In the genomic region with DNA sequence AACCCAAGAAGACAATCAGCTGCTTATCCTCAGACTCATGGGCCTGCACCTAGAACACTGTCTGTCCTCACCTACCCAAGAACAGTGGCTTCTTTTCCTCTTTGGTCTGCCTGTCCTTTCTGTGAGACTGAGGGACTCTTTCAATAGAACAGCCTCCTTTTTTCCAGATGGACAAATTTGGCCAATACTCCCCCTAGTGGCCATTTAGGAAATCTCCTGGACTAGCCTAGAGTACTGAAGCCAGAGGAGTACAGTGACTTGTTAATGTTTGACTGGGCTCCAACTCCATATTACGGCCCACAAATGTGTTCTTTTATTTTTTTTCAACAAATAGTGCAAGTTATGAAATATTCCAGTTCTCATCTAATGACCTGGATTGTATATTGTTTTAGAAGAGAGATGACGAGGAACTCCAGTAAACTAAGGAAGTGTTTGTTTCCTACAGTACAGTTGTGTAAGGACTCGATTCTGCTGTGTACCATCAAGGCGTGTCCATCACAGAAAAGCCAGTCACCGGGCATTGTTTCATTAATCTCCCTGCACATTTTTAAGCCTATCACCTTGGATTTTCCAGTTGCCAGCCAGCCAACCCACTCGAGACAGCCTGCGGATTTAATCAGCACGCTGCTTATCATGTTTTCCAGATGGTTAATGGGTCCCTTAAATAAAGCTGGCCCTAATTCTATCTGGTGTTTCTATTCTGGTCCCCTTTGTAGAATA, we compare ENCODE assay signal across 8 mouse cellular contexts.
DNase-seq lines count a peak whose midpoint lies in the region; ATAC-seq and TF ChIP-seq lines count a peak whose summit lies in the region.

No protein-coding gene starts in this region.

- no peak for ATAC-seq in heart, postnatal 0 days (ENCODE audit: insufficient read depth, low read depth)

- H3K27me3 ChIP-seq in spleen, adult 2 months (ENCODE audit: control insufficient read depth, insufficient read depth, low read length) = no peaks in the 10 kb centered on the region
- H3K27me3 ChIP-seq in heart, postnatal 0 days (ENCODE audit: control insufficient read depth, insufficient read depth, low read length) = no peaks in the 10 kb centered on the region
- no peaks in the 10 kb centered on the region for H3K27me3 ChIP-seq in midbrain, embryonic 10.5 days (ENCODE audit: low read depth, poor library complexity, severe bottlenecking)

- no peak overlapping the region for H3K4me3 ChIP-seq in spleen, adult 2 months (ENCODE audit: extremely low read depth, insufficient read depth, insufficient read length)
- H3K4me3 ChIP-seq in heart, postnatal 0 days (ENCODE audit: low read depth, low read length) = no peak overlapping the region
- H3K4me3 ChIP-seq in midbrain, embryonic 10.5 days = no peak overlapping the region

- no peaks in the 10 kb centered on the region for H3K36me3 ChIP-seq in spleen, adult 2 months (ENCODE audit: control insufficient read depth, insufficient read depth, low read length)
- H3K36me3 ChIP-seq in heart, postnatal 0 days (replicated peaks; ENCODE audit: control insufficient read depth, insufficient read depth, low read length) = no peaks in the 10 kb centered on the region
- H3K36me3 ChIP-seq in midbrain, embryonic 10.5 days = no peaks in the 10 kb centered on the region

- H3K4me1 ChIP-seq in spleen, adult 2 months (ENCODE audit: control insufficient read depth, insufficient read depth, insufficient read length) = peaks cover 3% of the 10 kb centered on the region; the same call in 1 of the 2 replicates
- no peaks in the 10 kb centered on the region for H3K4me1 ChIP-seq in heart, postnatal 0 days (ENCODE audit: control insufficient read depth, insufficient read depth)
- H3K4me1 ChIP-seq in midbrain, embryonic 10.5 days = no peaks in the 10 kb centered on the region

- WGBS in spleen, adult 2 months = 83% methylated on average over 8 of the region's 8 CpGs
- WGBS in heart, postnatal 0 days = 37% methylated on average over 8 of the region's 8 CpGs
- WGBS in midbrain, embryonic 10.5 days = 81% methylated on average over 8 of the region's 8 CpGs

- DNase-seq in adrenal gland, postnatal 14 days = peak; percentile 21
- no peak for DNase-seq in adrenal gland, adult 18-20 months (ENCODE audit: low spot score in 2 of 2)
- DNase-seq in spleen, adult 2 months (ENCODE audit: low read depth in 1 of 2, low spot score in 2 of 2) = peak in 1 of 2 experiments; percentile 15
- no peak for DNase-seq in spleen, adult 12 weeks (ENCODE audit: low spot score)
- DNase-seq in heart, postnatal 0 days (ENCODE audit: low spot score) = peak; percentile 43
- DNase-seq in midbrain, embryonic 10.5 days (ENCODE audit: low spot score) = peak; percentile 31
- DNase-seq in left cerebral cortex, postnatal 10 days (ENCODE audit: extremely low spot score in 1 of 2, low spot score in 2 of 2) = no peak
- DNase-seq in urinary bladder, postnatal 4 days (ENCODE audit: low spot score in 2 of 2) = no peak

- H3K27ac ChIP-seq in spleen, adult 2 months (ENCODE audit: insufficient read depth, low read length) = no peak overlapping the region
- no peak overlapping the region for H3K27ac ChIP-seq in heart, postnatal 0 days (ENCODE audit: low read depth)
- H3K27ac ChIP-seq in midbrain, embryonic 10.5 days (replicated peaks) = no peak overlapping the region

- no peak for TF ChIP-seq EP300 in heart, postnatal 0 days (IDR thresholded peaks at IDR 0.05; ENCODE audit: low read depth)

- no peaks in the 10 kb centered on the region for H3K9me3 ChIP-seq in heart, postnatal 0 days (replicated peaks; ENCODE audit: control insufficient read depth, low read length)
- H3K9me3 ChIP-seq in midbrain, embryonic 10.5 days (replicated peaks) = no peaks in the 10 kb centered on the region

- no peak for TF ChIP-seq POLR2A in spleen, adult 2 months (IDR thresholded peaks at IDR 0.05; ENCODE audit: low read depth, low read length)

- intact Hi-C loops in left cerebral cortex, postnatal 10 days (cut with DNase I) = no loop called here

- 0 out of 2 replicates have a peak, but pooled peaks have one; percentile 8 for TF ChIP-seq CTCF in spleen, adult 2 months (IDR thresholded peaks at IDR 0.05; ENCODE audit: extremely low read depth, insufficient read depth, insufficient read length, insufficient replicate concordance)
- TF ChIP-seq CTCF in heart, postnatal 0 days (IDR thresholded peaks at IDR 0.05; ENCODE audit: low read depth) = peak; percentile 69

- no peak overlapping the region for H3K4me2 ChIP-seq in heart, postnatal 0 days (ENCODE audit: low read depth, low read length)

- H3K9ac ChIP-seq in heart, postnatal 0 days (replicated peaks; ENCODE audit: low read depth, low read length) = no peak overlapping the region

Comparison
In these comparisons a context has a peak if more than half of its experiments do, and no peak if none do; other contexts are left out.
1. DNase-seq: peak in adrenal gland, postnatal 14 days (single experiment), heart, postnatal 0 days (single experiment) and midbrain, embryonic 10.5 days (single experiment); none in adrenal gland, adult 18-20 months (0 of 2), spleen, adult 12 weeks (single experiment), left cerebral cortex, postnatal 10 days (0 of 2) and urinary bladder, postnatal 4 days (0 of 2).